Mouse (Mus musculus) kidney, postnatal 0 days (tissue): ENCODE measurements around the gene Nid1. TPM values are rescaled to one million over a fixed set of nuclear protein-coding genes. Genes with fewer than 3 reads are reported as not detected.

Source experiments
- ATAC-seq: fragments of 200-750 bp; cut with Nextera tagmentation; replicated peaks from 2 replicates; pipeline ENCODE4 v1.8.0; 2017; ENCODE audit warnings: low read depth, moderate number of reproducible peaks, moderate TSS enrichment, moderate library complexity; ENCODE audit not compliant: low FRiP score
- DNase-seq: peaks from one replicate; pipeline ENCODE4 v3.0.0-alpha.2; 2016; ENCODE audit warnings: low spot score
- H3K27ac ChIP-seq: fragments of 300-500 bp; sonication (generic); 2 replicates; pipeline ENCODE4 v1.5.1; 2014; ENCODE audit warnings: mild to moderate bottlenecking
- H3K27me3 ChIP-seq: fragments of 300-500 bp; sonication (generic); 2 replicates; pipeline ENCODE4 v1.6.1; 2014; ENCODE audit warnings: low read length, mixed read lengths; ENCODE audit not compliant: insufficient read depth
- H3K36me3 ChIP-seq: fragments of 300-500 bp; sonication (generic); 2 replicates; pipeline ENCODE4 v1.6.1; 2014; ENCODE audit warnings: low read length, mixed read lengths; ENCODE audit not compliant: insufficient read depth
- H3K4me1 ChIP-seq: fragments of 300-500 bp; sonication (generic); replicated peaks from 2 replicates; pipeline ENCODE4 v1.6.1; 2014; ENCODE audit warnings: antibody characterized with exemption, low read length, mixed read lengths; ENCODE audit not compliant: insufficient read depth
- H3K4me2 ChIP-seq: fragments of 300-500 bp; sonication (generic); 2 replicates; pipeline ENCODE4 v1.6.1; 2014; ENCODE audit warnings: mild to moderate bottlenecking, low read length, moderate library complexity, mixed read lengths
- H3K4me3 ChIP-seq: fragments of 300-500 bp; sonication (generic); replicated peaks from 2 replicates; pipeline ENCODE4 v1.5.1; 2014; ENCODE audit warnings: low read depth, low read length
- H3K9ac ChIP-seq: fragments of 300-500 bp; sonication (generic); 2 replicates; pipeline ENCODE4 v1.6.1; 2014; ENCODE audit warnings: low read depth, low read length
- H3K9me3 ChIP-seq: fragments of 300-500 bp; sonication (generic); replicated peaks from 2 replicates; pipeline ENCODE4 v1.6.1; 2016; ENCODE audit warnings: low read length, inconsistent platforms, mixed read lengths
- CTCF ChIP-seq: IDR thresholded peaks from 2 replicates; pipeline ENCODE4 v1.5.1; 2016; ENCODE audit warnings: antibody characterized with exemption, low read depth, mild to moderate bottlenecking, moderate library complexity
- WGBS: fragments of 180-500 bp; shearing (Covaris S2); extraction: QIAGEN DNeasy Blood & Tissue Kit; methylation state at CpG from one replicate; pipeline ENCODE4 v1.1.7; 2014; 5-methylcytosine and 5-hydroxymethylcytosine counted together
- polyA plus RNA-seq: library from polyadenylated mRNA; unstranded; fragments of >200 nt; fragmentation: Nextera tagmentation; extraction: Ambion mirVana; gene quantifications from 2 replicates; pipeline ENCODE4 v1.2.1, GENCODE M21; 2015

Nid1 gene
- polyA plus RNA-seq, 1 experiment from 2014 or later, result 93.8 TPM

DNA sequence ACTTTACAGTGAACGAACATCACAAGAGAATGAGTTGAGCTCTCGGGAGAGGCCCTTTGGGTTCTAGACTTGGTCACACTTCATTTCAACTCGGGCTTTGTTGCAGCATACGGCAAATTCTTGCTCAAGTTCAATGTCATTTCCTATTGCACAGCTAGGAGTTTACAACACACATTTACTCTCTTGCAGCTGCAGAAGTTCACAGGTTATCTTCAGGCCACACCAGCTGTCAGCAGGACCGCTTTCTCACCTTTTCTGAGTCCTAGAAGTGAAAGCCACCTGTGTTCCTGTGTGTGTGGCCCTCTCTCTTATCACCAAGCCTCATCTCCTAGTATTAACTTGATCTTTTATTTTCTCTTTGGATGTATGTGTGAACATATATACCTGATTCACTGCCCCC, 121.5 kb downstream of the Nid1 start:
- Histone ChIP-seq H3K4me1 (no peaks in the 10 kb centered on the region), H3K27me3 (no peaks in the 10 kb centered on the region), H3K9me3 (no peaks in the 10 kb centered on the region), H3K27ac (no peak overlapping the region), H3K4me2 (no peak overlapping the region), H3K36me3 (no peaks in the 10 kb centered on the region), H3K4me3 (no peak overlapping the region), H3K9ac (no peak overlapping the region)
- no peak for TF ChIP-seq CTCF
- 71% methylated on average over 5 of the region's 5 CpGs for WGBS
- DNase-seq, result no peak
- ATAC-seq, result no peak

Other genes with a start within 250 kb of the Nid1 start
- 20.6 and 24.7 TPM in 2 replicates for gene Gpr137b, start 43.5 kb upstream of the Nid1 start, polyA plus RNA-seq
- gene Lyst, start 152.8 kb downstream of the Nid1 start, polyA plus RNA-seq, result 3.6 and 3.8 TPM in 2 replicates